Mouse (Mus musculus) cerebellum, adult 9-10 months (tissue): ENCODE measurements around the gene Fmo3.

Experiments
- DNase-seq: peaks from one replicate; pipeline ENCODE4 v3.0.0; 2022

The Fmo3 gene

GRCm38 (mm10) chr1:162984428-162984827 is at the start of gene Fmo3:
Fmo3 (minus strand) TSS chr1:162984528.
- DNase-seq: no peak

GRCm38 (mm10) chr1:163023075-163023474 is 38.7 kb upstream of the Fmo3 start:
- DNase-seq: no peak

GRCm38 (mm10) chr1:163009220-163009619 is 24.9 kb upstream of the Fmo3 start:
- no peak for DNase-seq

GRCm38 (mm10) chr1:163003496-163003895 is 19.2 kb upstream of the Fmo3 start:
- DNase-seq: no peak

GRCm38 (mm10) chr1:163001271-163001829 is 17.0 kb upstream of the Fmo3 start:
- no peak for DNase-seq

GRCm38 (mm10) chr1:162987546-162987945 is 3.2 kb upstream of the Fmo3 start:
- no peak for DNase-seq

GRCm38 (mm10) chr1:162986777-162987176 is 2.4 kb upstream of the Fmo3 start:
- no peak for DNase-seq

GRCm38 (mm10) chr1:162986121-162986748 is 1.9 kb upstream of the Fmo3 start:
- DNase-seq: no peak

- DNase-seq: no peak
Measured at GRCm38 (mm10) chr1:162963556-162963955, 20.8 kb downstream of the Fmo3 start.

GRCm38 (mm10) chr1:162957422-162957821 is 26.9 kb downstream of the Fmo3 start:
- no peak for DNase-seq

GRCm38 (mm10) chr1:162953079-162953478 is 31.2 kb downstream of the Fmo3 start:
- DNase-seq: no peak

GRCm38 (mm10) chr1:162949763-162950162 is 34.6 kb downstream of the Fmo3 start:
- no peak for DNase-seq

- no peak for DNase-seq
Measured at GRCm38 (mm10) chr1:162947934-162948333, 36.4 kb downstream of the Fmo3 start.

- DNase-seq: no peak
Measured at GRCm38 (mm10) chr1:162946837-162947558, 37.3 kb downstream of the Fmo3 start.

GRCm38 (mm10) chr1:162943700-162944099 is 40.6 kb downstream of the Fmo3 start:
- no peak for DNase-seq

GRCm38 (mm10) chr1:162938696-162939351 is 45.5 kb downstream of the Fmo3 start:
- no peak for DNase-seq

GRCm38 (mm10) chr1:162937970-162938695 is 46.2 kb downstream of the Fmo3 start:
- DNase-seq: no peak

GRCm38 (mm10) chr1:162937415-162937814 is 46.9 kb downstream of the Fmo3 start, which contains the start of gene Fmo6:
Fmo6 (minus strand) TSS chr1:162937515.
- no peak for DNase-seq

- no peak for DNase-seq
Measured at GRCm38 (mm10) chr1:162934374-162935012, 49.8 kb downstream of the Fmo3 start.

- DNase-seq: no peak
Measured at GRCm38 (mm10) chr1:162932386-162932785, 51.9 kb downstream of the Fmo3 start.

GRCm38 (mm10) chr1:162931880-162932279 is 52.4 kb downstream of the Fmo3 start:
- no peak for DNase-seq

- no peak for DNase-seq
Measured at GRCm38 (mm10) chr1:162931310-162931875, 52.9 kb downstream of the Fmo3 start.
